Mouse (Mus musculus): Measurements from ENCODE around the gene Gm21885. TPM values are rescaled to one million over a fixed set of nuclear protein-coding genes. Genes with fewer than 3 reads are reported as not detected.
A peak's percentile ranks its signal among the peaks of the same experiment; 100 is the strongest.

The Gm21885 gene
- 0.45 TPM in 1 of 2 replicates, not detected in the other for polyA plus RNA-seq (2015; fragmentation: Nextera tagmentation; extraction: Ambion mirVana)

GRCm38 (mm10) chr11:94281199-94282181, at the start of gene Gm21885:
Gene Gm21885, plus strand, starts transcription at chr11:94281873.
- Histone ChIP-seq H3K4me1 (peaks cover 14% of the 10 kb centered on the region), H3K9ac (replicated peaks) (no peak within 1 kb of the TSS), H3K9me3 (no peaks in the 10 kb centered on the region), H3K27ac (replicated peaks) (no peak within 1 kb of the TSS; the same call in 1 of the 2 replicates), H3K4me2 (replicated peaks) (no peak within 1 kb of the TSS), H3K4me3 (no peak within 1 kb of the TSS), H3K27me3 (no peaks in the 10 kb centered on the region), H3K36me3 (peaks cover 22% of the 10 kb centered on the region)
- WGBS = 82% methylated on average over 11 of the region's 11 CpGs
- no peak; the same call in 1 of the 2 replicates for ATAC-seq (replicated peaks)

GRCm38 (mm10) chr11:94233405-94233804, 48.3 kb upstream of the Gm21885 start:
- ATAC-seq (replicated peaks) = no peak
- H3K27ac ChIP-seq (replicated peaks) = no peak overlapping the region
- peaks cover 15% of the 10 kb centered on the region for H3K4me1 ChIP-seq
- no peaks in the 10 kb centered on the region for H3K9me3 ChIP-seq
- no peaks in the 10 kb centered on the region for H3K27me3 ChIP-seq
- no peaks in the 10 kb centered on the region for H3K36me3 ChIP-seq
- no peak overlapping the region for H3K4me2 ChIP-seq (replicated peaks)
- H3K9ac ChIP-seq (replicated peaks) = no peak overlapping the region
- H3K4me3 ChIP-seq = no peak overlapping the region
- 44% methylated on average over 6 of the region's 6 CpGs for WGBS

GRCm38 (mm10) chr11:94234380-94234779, 47.3 kb upstream of the Gm21885 start:
- Histone ChIP-seq H3K9me3 (no peaks in the 10 kb centered on the region), H3K4me3 (no peak overlapping the region), H3K4me2 (replicated peaks) (no peak overlapping the region), H3K27me3 (no peaks in the 10 kb centered on the region), H3K4me1 (peaks cover 7% of the 10 kb centered on the region), H3K27ac (replicated peaks) (no peak overlapping the region), H3K36me3 (no peaks in the 10 kb centered on the region), H3K9ac (replicated peaks) (no peak overlapping the region)
- no peak for ATAC-seq (replicated peaks)
- 92% methylated on average over 12 of the region's 12 CpGs for WGBS

DNA sequence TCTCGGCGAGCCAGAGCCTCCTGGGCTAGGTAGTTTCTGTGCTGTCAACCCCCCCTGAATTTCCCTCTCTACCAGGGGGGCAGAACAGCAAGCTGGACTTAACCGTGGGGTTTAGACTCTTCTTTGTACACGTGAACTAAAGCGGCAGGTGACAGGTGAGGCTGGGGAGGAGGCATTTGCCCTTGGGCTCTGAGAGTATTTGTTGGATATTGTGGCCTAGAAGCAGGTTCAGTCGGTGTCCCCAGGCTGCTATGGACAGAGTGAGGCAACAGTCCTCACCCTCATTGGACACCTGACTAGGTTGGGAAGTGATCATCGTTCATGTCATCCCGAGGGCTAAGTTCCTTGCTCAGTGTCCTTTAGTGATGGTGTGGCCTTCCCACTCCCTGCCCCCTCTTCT, 46.8 kb upstream of the Gm21885 start:
- Histone ChIP-seq H3K4me1 (peaks cover 7% of the 10 kb centered on the region), H3K9ac (replicated peaks) (no peak overlapping the region), H3K27ac (replicated peaks) (no peak overlapping the region), H3K9me3 (no peaks in the 10 kb centered on the region), H3K4me2 (replicated peaks) (no peak overlapping the region), H3K4me3 (no peak overlapping the region), H3K36me3 (no peaks in the 10 kb centered on the region), H3K27me3 (no peaks in the 10 kb centered on the region)
- ATAC-seq (replicated peaks) = no peak
- WGBS = 91% methylated on average over 8 of the region's 8 CpGs

GRCm38 (mm10) chr11:94236074-94236473, 45.6 kb upstream of the Gm21885 start:
- Histone ChIP-seq H3K27me3 (no peaks in the 10 kb centered on the region), H3K4me3 (no peak overlapping the region), H3K9me3 (no peaks in the 10 kb centered on the region), H3K27ac (replicated peaks) (peak overlapping the region; percentile 69), H3K4me1 (peaks cover 7% of the 10 kb centered on the region), H3K4me2 (replicated peaks) (no peak overlapping the region), H3K9ac (replicated peaks) (0 out of 2 replicates have a peak overlapping the region, but pooled peaks have one; percentile 28), H3K36me3 (no peaks in the 10 kb centered on the region)
- 23% methylated on average over 3 of the region's 3 CpGs for WGBS
- peak; percentile 92 for ATAC-seq (replicated peaks)

- no peaks in the 10 kb centered on the region for H3K27me3 ChIP-seq
Observed at GRCm38 (mm10) chr11:94238786-94239185, 42.9 kb upstream of the Gm21885 start.

DNA sequence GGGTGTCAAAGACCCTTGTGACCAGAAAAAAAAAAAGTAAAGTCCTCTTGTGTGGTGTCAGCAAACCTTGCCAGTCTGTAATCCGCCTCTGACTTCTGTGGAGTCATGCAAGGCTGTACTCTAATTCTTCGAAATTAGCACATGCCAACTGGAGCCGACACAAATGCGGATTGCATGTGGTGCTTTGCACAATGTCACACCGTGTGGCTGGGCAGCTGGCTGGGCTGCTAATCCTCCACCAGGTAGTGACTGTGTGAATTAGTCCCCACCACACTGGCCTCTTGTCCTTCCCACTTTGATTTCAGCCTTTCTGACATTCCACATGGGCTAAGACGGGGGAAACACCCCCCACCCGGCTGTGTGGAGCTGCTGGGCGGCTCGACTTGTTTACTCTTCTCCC, 42.0 kb upstream of the Gm21885 start:
- Histone ChIP-seq H3K4me3 (no peak overlapping the region), H3K27me3 (no peaks in the 10 kb centered on the region), H3K9ac (replicated peaks) (no peak overlapping the region), H3K4me1 (peaks cover 25% of the 10 kb centered on the region), H3K27ac (replicated peaks) (no peak overlapping the region), H3K9me3 (no peaks in the 10 kb centered on the region), H3K4me2 (replicated peaks) (no peak overlapping the region), H3K36me3 (no peaks in the 10 kb centered on the region)
- no peak for ATAC-seq (replicated peaks)
- WGBS = 24% methylated on average over 9 of the region's 9 CpGs

More at GRCm38 (mm10) chr11:94238786-94239185, 42.9 kb upstream of the Gm21885 start:
- no peaks in the 10 kb centered on the region for H3K9me3 ChIP-seq
- no peak overlapping the region for H3K4me3 ChIP-seq
- 96% methylated on average over 8 of the region's 8 CpGs for WGBS
- H3K27ac ChIP-seq (replicated peaks) = no peak overlapping the region
- no peak overlapping the region for H3K4me2 ChIP-seq (replicated peaks)
- no peak overlapping the region for H3K9ac ChIP-seq (replicated peaks)
- peaks cover 25% of the 10 kb centered on the region for H3K4me1 ChIP-seq
- ATAC-seq (replicated peaks) = no peak
- H3K36me3 ChIP-seq = no peaks in the 10 kb centered on the region

- peak; percentile 26; the same call in 1 of the 2 replicates for ATAC-seq (replicated peaks)
- Histone ChIP-seq H3K9me3 (no peaks in the 10 kb centered on the region), H3K4me1 (peaks cover 29% of the 10 kb centered on the region), H3K27ac (replicated peaks) (no peak overlapping the region), H3K4me2 (replicated peaks) (peak overlapping the region; percentile 46), H3K36me3 (no peaks in the 10 kb centered on the region), H3K4me3 (peak overlapping the region; percentile 19; the same call in 1 of the 2 replicates), H3K27me3 (no peaks in the 10 kb centered on the region), H3K9ac (replicated peaks) (peak overlapping the region; percentile 36)
- 3% methylated on average over 29 of the region's 29 CpGs for WGBS
Observed at GRCm38 (mm10) chr11:94242760-94243421, 38.8 kb upstream of the Gm21885 start.

- Histone ChIP-seq H3K4me3 (no peak overlapping the region), H3K36me3 (no peaks in the 10 kb centered on the region), H3K27ac (replicated peaks) (no peak overlapping the region), H3K27me3 (no peaks in the 10 kb centered on the region), H3K9ac (replicated peaks) (no peak overlapping the region), H3K4me2 (replicated peaks) (peak overlapping the region; percentile 46), H3K4me1 (peaks cover 29% of the 10 kb centered on the region), H3K9me3 (no peaks in the 10 kb centered on the region)
- WGBS = 41% methylated on average over 15 of the region's 15 CpGs
- ATAC-seq (replicated peaks) = no peak
Observed at GRCm38 (mm10) chr11:94243422-94244180, 38.1 kb upstream of the Gm21885 start.

GRCm38 (mm10) chr11:94244385-94244784, 37.3 kb upstream of the Gm21885 start:
- H3K4me2 ChIP-seq (replicated peaks) = no peak overlapping the region
- H3K4me1 ChIP-seq = peaks cover 29% of the 10 kb centered on the region
- no peak overlapping the region for H3K4me3 ChIP-seq
- no peak overlapping the region for H3K9ac ChIP-seq (replicated peaks)
- ATAC-seq (replicated peaks) = no peak
- H3K27ac ChIP-seq (replicated peaks) = no peak overlapping the region
- H3K9me3 ChIP-seq = no peaks in the 10 kb centered on the region
- WGBS = 62% methylated on average over 9 of the region's 9 CpGs
- H3K27me3 ChIP-seq = no peaks in the 10 kb centered on the region
- no peaks in the 10 kb centered on the region for H3K36me3 ChIP-seq

DNA sequence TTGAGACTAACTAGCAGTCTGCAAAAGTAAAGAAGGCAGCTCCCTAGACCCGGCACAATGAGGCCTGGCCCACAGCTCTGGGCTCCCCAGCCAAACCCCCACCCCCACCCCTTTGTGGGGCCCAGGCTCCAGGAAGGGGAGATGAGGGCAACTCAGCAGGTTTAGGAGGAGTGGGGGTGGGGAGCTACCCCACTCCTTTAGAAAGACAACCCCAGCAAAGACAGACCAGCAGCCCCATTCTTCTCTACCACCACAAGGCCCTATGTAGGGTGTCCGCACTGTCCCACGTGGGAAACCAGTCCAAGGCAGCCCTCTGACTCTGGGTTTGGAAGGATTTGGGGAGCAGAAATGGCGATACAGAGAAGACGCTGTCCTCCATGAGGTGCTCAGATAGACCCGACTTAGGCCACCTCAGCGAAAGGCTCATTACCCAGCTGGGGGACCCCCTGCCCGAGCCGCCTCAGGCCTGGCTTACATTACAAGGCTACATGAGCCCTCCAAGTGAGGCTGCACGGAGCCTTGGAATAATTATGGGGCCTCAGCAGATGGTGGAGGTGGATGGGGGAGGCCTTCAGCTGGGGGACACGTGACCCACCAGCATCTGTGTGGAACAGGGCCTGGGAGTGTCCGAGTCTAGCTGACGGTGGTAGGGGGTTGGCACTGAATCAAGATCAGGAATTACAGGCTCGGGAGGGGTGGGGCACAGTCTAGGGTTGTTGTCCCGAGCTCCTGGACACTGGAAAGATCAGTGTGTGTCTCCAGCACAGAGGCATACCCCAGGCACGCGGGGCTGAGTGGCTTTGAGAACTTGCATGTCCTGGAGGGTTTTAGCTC, 35.5 kb upstream of the Gm21885 start, which contains the start of gene Wfikkn2:
Wfikkn2 (minus strand) TSS at position 51 of the 834 bp plus-strand sequence.
- H3K9me3 ChIP-seq = no peaks in the 10 kb centered on the region
- peaks cover 29% of the 10 kb centered on the region for H3K4me1 ChIP-seq
- no peak within 1 kb of the TSS for H3K9ac ChIP-seq (replicated peaks)
- no peak within 1 kb of the TSS for H3K4me2 ChIP-seq (replicated peaks)
- WGBS = 35% methylated on average over 17 of the region's 17 CpGs
- peak; percentile 84 for ATAC-seq (replicated peaks)
- H3K27ac ChIP-seq (replicated peaks) = peak within 1 kb of the TSS; percentile 70
- no peak within 1 kb of the TSS for H3K4me3 ChIP-seq
- no peaks in the 10 kb centered on the region for H3K27me3 ChIP-seq
- H3K36me3 ChIP-seq = no peaks in the 10 kb centered on the region
